Mouse (Mus musculus): ENCODE measurements at regions not wholly inside any gene's neighbourhood (a gene's known extent, or its start where the extent isn't known, plus 50 kb on each side); places are given as distances from the start of the nearest gene placed in this dataset.

DNA sequence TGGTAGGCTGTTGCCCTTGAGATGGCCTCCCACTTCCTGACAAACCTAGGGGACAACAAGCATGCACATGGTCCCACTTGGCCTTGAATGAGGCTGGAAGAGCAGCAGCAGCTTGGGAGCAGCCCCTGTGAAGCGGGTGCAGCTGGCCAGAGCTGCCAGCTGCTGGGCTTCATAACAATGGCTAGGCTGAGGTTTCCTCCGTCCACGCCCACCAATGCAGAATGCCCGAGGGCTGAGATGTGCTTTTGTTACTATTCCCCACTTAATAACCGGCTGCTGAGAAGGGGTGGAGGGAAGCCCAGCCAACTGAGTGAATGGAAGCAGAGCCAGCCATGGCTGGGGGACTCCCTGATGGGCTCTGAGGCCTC is 202.1 kb downstream of the Sox11 start:
- DNase-seq (ENCODE audit: low read depth, low spot score), result no peak

DNA sequence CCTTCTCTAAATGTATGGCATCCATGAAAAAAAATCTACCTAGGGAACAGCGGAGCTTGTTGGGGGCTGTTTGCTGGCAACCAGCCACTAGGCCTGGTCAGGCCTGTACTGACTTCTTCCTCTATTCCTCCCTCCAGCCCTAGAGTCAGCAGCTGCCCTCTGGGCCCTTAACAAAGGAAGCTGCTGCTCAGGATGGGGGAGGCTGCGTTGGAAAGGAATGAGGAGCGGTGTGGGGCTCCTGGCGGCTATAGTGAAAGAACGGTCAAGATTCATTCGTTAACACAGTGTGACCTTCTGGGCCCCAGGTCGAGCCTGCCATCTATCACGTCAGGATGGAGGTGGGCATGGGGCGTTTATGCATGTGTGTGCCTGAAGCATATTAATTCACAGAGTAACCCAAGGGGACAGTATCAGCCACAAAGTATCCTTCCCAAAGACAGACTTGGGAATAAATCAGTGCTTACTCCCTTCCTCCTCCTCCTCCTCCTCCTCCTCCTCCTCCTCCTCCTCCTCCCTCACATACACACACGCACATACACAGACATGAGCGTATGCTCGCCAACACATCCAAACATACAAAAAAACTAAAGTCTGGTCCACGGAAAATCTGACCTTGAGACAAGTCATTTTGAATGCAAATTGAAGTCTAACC is 202.6 kb downstream of the Sox11 start:
- no peak for DNase-seq (ENCODE audit: low read depth, low spot score)

- no peak for DNase-seq (ENCODE audit: low read depth, low spot score)
Measured at GRCm38 (mm10) chr12:27138663-27139633, 203.4 kb downstream of the Sox11 start.

- DNase-seq (ENCODE audit: low read depth, low spot score), result no peak
Measured at GRCm38 (mm10) chr12:27135997-27136559, 206.3 kb downstream of the Sox11 start.

DNA sequence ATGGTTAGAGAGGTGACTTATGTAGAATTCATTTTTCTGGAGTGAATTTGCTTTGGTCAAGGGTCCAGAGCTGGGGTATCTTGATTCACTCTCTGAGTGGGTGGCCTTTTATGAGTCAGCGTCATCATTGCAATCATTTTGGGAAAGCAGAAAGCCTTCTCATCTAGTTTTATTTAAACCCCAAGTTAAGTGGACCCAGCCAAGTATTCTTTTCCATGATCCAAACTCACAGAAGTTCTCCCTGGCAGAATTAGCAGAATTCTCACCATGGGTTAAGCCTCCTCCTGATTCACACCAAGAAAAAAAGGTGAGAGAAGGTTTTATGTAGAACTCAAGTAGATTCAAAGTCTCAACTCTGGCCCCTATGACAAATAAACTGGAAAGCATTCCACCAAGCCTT is 211.8 kb downstream of the Sox11 start:
- DNase-seq (ENCODE audit: low read depth, low spot score), result no peak

GRCm38 (mm10) chr12:27127054-27127605 is 215.2 kb downstream of the Sox11 start:
- DNase-seq (ENCODE audit: low read depth, low spot score), result no peak

GRCm38 (mm10) chr12:27118581-27118980 is 223.8 kb downstream of the Sox11 start:
- DNase-seq (ENCODE audit: low read depth, low spot score), result no peak

- DNase-seq (ENCODE audit: low read depth, low spot score), result no peak
Measured at GRCm38 (mm10) chr12:27115392-27115791, 227.0 kb downstream of the Sox11 start.

DNA sequence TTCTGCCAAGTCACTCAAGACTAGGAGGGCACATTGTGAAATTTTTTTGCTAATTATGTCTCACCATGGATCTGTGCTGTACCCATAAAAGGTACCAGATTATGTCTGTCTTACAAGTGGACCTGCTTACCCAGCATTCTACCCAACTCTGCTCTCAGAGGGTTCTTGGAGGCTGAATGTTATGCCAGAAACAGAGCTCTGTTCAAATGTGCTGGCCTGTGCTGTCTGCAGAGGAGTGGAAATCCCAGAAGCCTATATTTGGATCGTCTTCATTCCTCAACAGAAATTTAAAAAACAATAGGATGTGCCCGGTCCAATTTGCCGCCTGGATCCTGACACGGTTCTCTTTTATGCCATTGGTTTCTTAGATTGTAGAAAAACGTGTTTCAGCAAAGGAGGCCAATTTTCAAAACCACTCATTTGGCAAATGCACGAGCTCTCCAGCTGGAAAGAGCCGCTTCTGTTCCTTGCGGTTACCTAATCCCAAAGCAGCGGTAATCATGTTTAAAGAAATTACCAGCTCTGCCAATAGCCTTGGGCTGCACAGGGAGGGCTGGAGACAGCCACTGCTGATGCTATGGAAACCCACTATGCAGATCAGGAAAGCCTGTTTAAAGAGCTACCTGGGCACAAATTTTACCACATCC is 237.3 kb downstream of the Sox11 start:
- DNase-seq (ENCODE audit: low read depth, low spot score), result no peak

GRCm38 (mm10) chr12:27102996-27103395 is 239.4 kb downstream of the Sox11 start:
- no peak for DNase-seq (ENCODE audit: low read depth, low spot score)

GRCm38 (mm10) chr12:27089206-27089605 is 253.2 kb downstream of the Sox11 start:
- no peak for DNase-seq (ENCODE audit: low read depth, low spot score)

- no peak for DNase-seq (ENCODE audit: low read depth, low spot score)
Measured at GRCm38 (mm10) chr12:27085890-27086289, 256.5 kb downstream of the Sox11 start.

- DNase-seq (ENCODE audit: low read depth, low spot score), result no peak
Measured at GRCm38 (mm10) chr12:27083645-27084550, 258.5 kb downstream of the Sox11 start.

GRCm38 (mm10) chr12:27083089-27083488 is 259.3 kb downstream of the Sox11 start:
- DNase-seq (ENCODE audit: low read depth, low spot score), result peak; percentile 75

DNA sequence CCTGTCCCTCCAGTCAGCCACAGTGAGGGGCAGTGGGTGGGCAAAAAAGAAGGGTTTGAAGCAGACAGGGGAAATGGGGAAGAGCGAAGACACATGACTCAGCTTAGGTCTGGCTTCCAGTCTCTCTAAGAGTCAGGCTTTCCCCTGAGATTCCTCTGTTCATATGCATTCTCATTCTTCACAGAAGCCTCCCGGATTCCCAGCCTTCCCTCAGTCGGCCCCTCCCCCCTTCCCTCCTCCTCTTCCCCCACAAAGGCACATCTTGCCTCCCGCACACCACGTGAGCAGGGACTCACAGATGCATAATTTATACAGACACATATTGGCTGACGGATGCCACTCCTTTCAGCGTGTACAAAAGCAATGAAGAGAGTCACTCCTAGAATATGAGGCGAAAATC is 259.8 kb downstream of the Sox11 start:
- DNase-seq (ENCODE audit: low read depth, low spot score), result peak; percentile 77

DNA sequence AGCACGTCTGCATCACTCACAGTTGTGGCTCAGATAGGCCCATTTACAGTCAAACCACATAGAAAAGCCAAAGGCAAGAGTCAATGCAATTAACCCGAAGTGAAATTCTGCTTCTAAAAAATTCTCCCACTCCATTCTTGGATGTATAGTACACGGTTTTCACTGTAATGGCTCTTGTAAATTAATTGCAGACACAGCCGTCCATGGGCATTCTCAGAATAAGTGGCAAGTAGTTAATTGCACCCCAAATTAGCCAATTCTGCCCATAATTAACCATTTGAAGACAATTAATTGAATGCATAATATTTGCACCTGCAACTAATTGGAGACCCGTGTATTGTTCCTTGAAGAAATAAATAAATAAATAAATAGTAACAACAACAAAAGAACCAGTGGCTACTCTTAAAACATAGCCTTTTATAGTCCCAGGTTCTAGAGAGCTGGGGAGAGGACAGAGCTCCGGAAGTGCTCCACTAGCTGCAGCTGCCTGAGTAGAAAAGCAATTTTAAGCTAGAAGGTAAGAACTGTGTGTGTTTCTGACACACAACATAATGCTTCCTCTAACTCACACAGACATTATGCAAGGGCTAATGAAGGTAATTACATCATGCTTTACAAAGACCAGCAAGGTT is 266.2 kb downstream of the Sox11 start:
- DNase-seq (ENCODE audit: low read depth, low spot score), result no peak

DNA sequence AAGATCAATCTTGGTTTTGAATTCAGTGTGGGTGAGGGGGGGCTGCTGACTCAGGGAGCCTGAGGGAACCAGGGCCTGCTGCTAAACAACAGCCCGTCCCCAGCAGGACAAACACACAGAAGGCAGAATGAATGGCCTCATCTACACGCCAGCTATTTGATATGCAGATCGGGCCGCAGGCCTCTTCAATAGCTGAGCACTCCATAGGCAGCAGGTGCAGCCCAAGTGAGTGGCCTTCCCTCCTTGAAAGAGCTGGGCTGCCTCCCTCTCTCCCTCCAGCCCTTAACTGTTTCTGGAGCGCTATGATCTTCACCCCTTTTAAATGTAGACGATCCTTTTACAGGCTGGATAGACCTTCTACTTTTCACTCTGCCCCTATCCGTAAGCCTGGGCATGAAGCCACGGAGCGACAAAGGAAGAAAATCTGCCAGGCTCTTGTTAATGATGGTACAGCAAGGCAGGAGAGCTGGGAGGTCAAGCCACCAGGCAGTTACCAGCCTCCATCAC is 277.3 kb downstream of the Sox11 start:
- DNase-seq (ENCODE audit: low read depth, low spot score), result no peak

DNA sequence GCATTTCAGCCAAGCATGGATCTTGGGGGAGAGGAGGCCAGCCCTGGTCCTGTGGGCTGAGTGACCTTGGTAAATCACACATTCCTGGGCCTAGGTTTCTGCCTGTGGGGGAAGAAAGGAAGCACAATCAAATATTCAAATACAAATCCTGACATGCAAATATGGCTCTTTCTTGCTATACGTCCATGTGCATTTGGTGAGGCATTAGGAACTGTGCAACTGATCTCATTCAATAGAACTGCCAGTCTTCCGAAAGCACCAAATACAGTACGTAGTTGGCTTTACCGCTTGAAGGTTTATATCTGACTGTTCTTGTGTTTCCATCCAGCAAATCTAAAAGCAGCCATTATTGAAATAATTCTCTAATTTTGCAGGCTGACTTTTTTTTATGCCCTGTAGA is 278.9 kb downstream of the Sox11 start:
- DNase-seq (ENCODE audit: low read depth, low spot score), result no peak

GRCm38 (mm10) chr12:27062511-27063264 is 279.7 kb downstream of the Sox11 start:
- no peak for DNase-seq (ENCODE audit: low read depth, low spot score)
